Mouse (Mus musculus): ENCODE results near the gene Efna1. TPM values are rescaled to one million over a fixed set of nuclear protein-coding genes. Genes with fewer than 3 reads are reported as not detected.

Efna1 gene
- total and polyA plus RNA-seq, 2 experiments from 2014 or later, result 37.2 to 46.2 TPM

GRCm38 (mm10) chr3:89231345-89231744 is 49.6 kb downstream of the Efna1 start:
- Histone ChIP-seq H3K27me3 (ENCODE audit: control insufficient read depth, insufficient read depth, low read length) (peaks cover 11% of the 10 kb centered on the region; the same call in 1 of the 2 replicates), H3K36me3 (replicated peaks; ENCODE audit: control insufficient read depth, insufficient read depth, low read length) (no peaks in the 10 kb centered on the region), H3K27ac (ENCODE audit: low read depth) (no peak overlapping the region), H3K4me3 (ENCODE audit: low read depth, low read length) (no peak overlapping the region), H3K9me3 (replicated peaks; ENCODE audit: control insufficient read depth, low read length) (no peaks in the 10 kb centered on the region), H3K4me1 (ENCODE audit: control insufficient read depth, insufficient read depth) (peaks cover 23% of the 10 kb centered on the region), H3K4me2 (ENCODE audit: low read depth, low read length) (no peak overlapping the region), H3K9ac (replicated peaks; ENCODE audit: low read depth, low read length) (no peak overlapping the region)
- TF ChIP-seq CTCF (IDR thresholded peaks at IDR 0.05; ENCODE audit: low read depth), result no peak
- no peak for TF ChIP-seq EP300 (IDR thresholded peaks at IDR 0.05; ENCODE audit: low read depth)
- ATAC-seq (ENCODE audit: insufficient read depth, low read depth) (no peak), DNase-seq (ENCODE audit: low spot score) (no peak)
- WGBS, result 47% methylated on average over 7 of the region's 7 CpGs

DNA sequence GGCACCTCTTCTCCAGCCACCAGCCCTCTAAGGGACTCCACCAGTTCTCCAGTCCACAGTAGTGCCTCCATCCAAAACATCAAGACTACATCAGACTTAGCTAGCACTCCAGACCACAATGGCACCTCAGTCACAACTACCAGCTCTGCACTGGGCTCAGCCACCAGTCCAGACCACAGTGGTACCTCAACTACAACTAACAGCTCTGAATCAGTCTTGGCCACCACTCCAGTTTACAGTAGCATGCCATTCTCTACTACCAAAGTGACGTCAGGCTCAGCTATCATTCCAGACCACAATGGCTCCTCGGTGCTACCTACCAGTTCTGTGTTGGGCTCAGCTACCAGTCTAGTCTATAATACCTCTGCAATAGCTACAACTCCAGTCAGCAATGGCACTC is 50.4 kb downstream of the Efna1 start:
- DNase-seq (ENCODE audit: low spot score) (no peak), ATAC-seq (ENCODE audit: insufficient read depth, low read depth) (no peak)
- WGBS, result 72% methylated on average over 2 of the region's 2 CpGs
- Histone ChIP-seq H3K27ac (ENCODE audit: low read depth) (no peak overlapping the region), H3K36me3 (replicated peaks; ENCODE audit: control insufficient read depth, insufficient read depth, low read length) (no peaks in the 10 kb centered on the region), H3K9ac (replicated peaks; ENCODE audit: low read depth, low read length) (no peak overlapping the region), H3K4me2 (ENCODE audit: low read depth, low read length) (no peak overlapping the region), H3K27me3 (ENCODE audit: control insufficient read depth, insufficient read depth, low read length) (peaks cover 19% of the 10 kb centered on the region; the same call in 1 of the 2 replicates), H3K4me1 (ENCODE audit: control insufficient read depth, insufficient read depth) (peaks cover 23% of the 10 kb centered on the region), H3K9me3 (replicated peaks; ENCODE audit: control insufficient read depth, low read length) (no peaks in the 10 kb centered on the region), H3K4me3 (ENCODE audit: low read depth, low read length) (no peak overlapping the region)
- TF ChIP-seq CTCF (IDR thresholded peaks at IDR 0.05; ENCODE audit: low read depth), result no peak

DNA sequence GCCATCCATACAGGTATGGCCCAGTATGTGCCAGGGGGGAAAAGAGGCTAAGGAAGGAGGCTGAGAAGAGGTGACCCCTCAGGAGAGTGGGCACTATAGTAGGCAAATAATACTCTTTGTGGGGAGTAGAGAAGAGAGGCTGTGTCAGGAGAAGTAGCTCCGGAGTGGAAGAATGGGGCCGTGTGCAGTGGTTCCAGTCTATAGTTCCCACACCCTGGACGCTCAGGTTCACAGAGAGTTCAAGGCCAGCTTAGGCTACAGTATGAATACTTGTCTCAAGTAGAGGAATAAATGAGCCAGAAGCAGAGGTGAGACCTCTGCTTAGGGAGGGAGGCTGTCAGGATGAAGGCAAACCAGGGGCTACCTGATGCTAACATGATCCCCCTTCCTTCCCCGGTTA is 51.7 kb downstream of the Efna1 start:
- no peak for ATAC-seq (ENCODE audit: insufficient read depth, low read depth)
- Histone ChIP-seq H3K4me1 (ENCODE audit: control insufficient read depth, insufficient read depth) (peaks cover 23% of the 10 kb centered on the region), H3K4me3 (ENCODE audit: low read depth, low read length) (no peak overlapping the region), H3K4me2 (ENCODE audit: low read depth, low read length) (no peak overlapping the region), H3K27ac (ENCODE audit: low read depth) (no peak overlapping the region), H3K9me3 (replicated peaks; ENCODE audit: control insufficient read depth, low read length) (no peaks in the 10 kb centered on the region), H3K27me3 (ENCODE audit: control insufficient read depth, insufficient read depth, low read length) (peaks cover 21% of the 10 kb centered on the region; the same call in 1 of the 2 replicates), H3K9ac (replicated peaks; ENCODE audit: low read depth, low read length) (no peak overlapping the region), H3K36me3 (replicated peaks; ENCODE audit: control insufficient read depth, insufficient read depth, low read length) (no peaks in the 10 kb centered on the region)
- WGBS, result 73% methylated on average over 4 of the region's 4 CpGs
- no peak for TF ChIP-seq EP300 (IDR thresholded peaks at IDR 0.05; ENCODE audit: low read depth)
- no peak for TF ChIP-seq CTCF (IDR thresholded peaks at IDR 0.05; ENCODE audit: low read depth)
- DNase-seq (ENCODE audit: low spot score), result no peak

DNA sequence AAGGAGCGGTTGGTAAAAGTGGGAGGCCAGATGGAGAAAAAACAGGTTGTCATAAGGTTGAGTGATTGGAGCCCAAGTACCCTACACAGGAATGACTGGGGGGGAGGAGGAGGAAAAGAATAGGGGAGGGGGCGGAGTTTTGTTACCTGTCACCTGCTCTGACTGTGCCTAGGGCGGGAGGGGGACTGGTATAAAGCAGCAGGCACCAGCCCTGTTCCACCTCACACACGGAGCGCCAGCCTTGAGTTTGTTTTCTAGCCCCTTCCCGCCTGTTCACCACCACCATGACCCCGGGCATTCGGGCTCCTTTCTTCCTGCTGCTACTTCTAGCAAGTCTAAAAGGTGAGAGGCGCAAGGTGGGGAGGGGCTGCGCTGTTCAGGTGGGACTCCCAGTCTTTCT is 52.1 kb downstream of the Efna1 start, which contains the start of gene Muc1:
Gene Muc1, plus strand, starts transcription at position 222 of the 400 bp plus-strand sequence.
- DNase-seq (ENCODE audit: low spot score), result no peak
- Histone ChIP-seq H3K9me3 (replicated peaks; ENCODE audit: control insufficient read depth, low read length) (no peaks in the 10 kb centered on the region), H3K4me1 (ENCODE audit: control insufficient read depth, insufficient read depth) (peaks cover 23% of the 10 kb centered on the region), H3K4me2 (ENCODE audit: low read depth, low read length) (peak within 1 kb of the TSS; percentile 64), H3K36me3 (replicated peaks; ENCODE audit: control insufficient read depth, insufficient read depth, low read length) (no peaks in the 10 kb centered on the region), H3K9ac (replicated peaks; ENCODE audit: low read depth, low read length) (peak within 1 kb of the TSS; percentile 22; the same call in 1 of the 2 replicates), H3K27me3 (ENCODE audit: control insufficient read depth, insufficient read depth, low read length) (peaks cover 21% of the 10 kb centered on the region; the same call in 1 of the 2 replicates), H3K4me3 (ENCODE audit: low read depth, low read length) (peak within 1 kb of the TSS; percentile 50), H3K27ac (ENCODE audit: low read depth) (0 out of 2 replicates have a peak within 1 kb of the TSS, but pooled peaks have one; percentile 31)
- TF ChIP-seq CTCF (IDR thresholded peaks at IDR 0.05; ENCODE audit: low read depth), result no peak
- TF ChIP-seq EP300 (IDR thresholded peaks at IDR 0.05; ENCODE audit: low read depth), result no peak
- WGBS, result 36% methylated on average over 10 of the region's 10 CpGs
- no peak for ATAC-seq (ENCODE audit: insufficient read depth, low read depth)

- Histone ChIP-seq H3K4me3 (ENCODE audit: low read depth, low read length) (peak overlapping the region; percentile 50), H3K9me3 (replicated peaks; ENCODE audit: control insufficient read depth, low read length) (no peaks in the 10 kb centered on the region), H3K36me3 (replicated peaks; ENCODE audit: control insufficient read depth, insufficient read depth, low read length) (no peaks in the 10 kb centered on the region), H3K27me3 (ENCODE audit: control insufficient read depth, insufficient read depth, low read length) (peaks cover 21% of the 10 kb centered on the region; the same call in 1 of the 2 replicates), H3K4me2 (ENCODE audit: low read depth, low read length) (peak overlapping the region; percentile 64), H3K4me1 (ENCODE audit: control insufficient read depth, insufficient read depth) (peaks cover 17% of the 10 kb centered on the region), H3K9ac (replicated peaks; ENCODE audit: low read depth, low read length) (peak overlapping the region; percentile 22; the same call in 1 of the 2 replicates), H3K27ac (ENCODE audit: low read depth) (0 out of 2 replicates have a peak overlapping the region, but pooled peaks have one; percentile 13)
- DNase-seq (ENCODE audit: low spot score), result peak; percentile 77
- 0% methylated on average over 20 of the region's 20 CpGs for WGBS
- TF ChIP-seq EP300 (IDR thresholded peaks at IDR 0.05; ENCODE audit: low read depth), result no peak
- peak; percentile 96 for TF ChIP-seq CTCF (IDR thresholded peaks at IDR 0.05; ENCODE audit: low read depth)
- ATAC-seq (ENCODE audit: insufficient read depth, low read depth), result peak; percentile 72
Measured at GRCm38 (mm10) chr3:89228180-89228549, 52.8 kb downstream of the Efna1 start.
